Mouse (Mus musculus) lung, postnatal 10 days (tissue): ENCODE results near the gene Adamts18.
A peak's percentile ranks its signal among the peaks of the same experiment; 100 is the strongest.

ENCODE experiments used
- DNase-seq: peaks from one replicate; pipeline ENCODE4 v3.0.0; 2021

The Adamts18 gene

GRCm38 (mm10) chr8:113752349-113752748 is 96.2 kb downstream of the Adamts18 start:
- no peak for DNase-seq

GRCm38 (mm10) chr8:113735496-113736060 is 113.0 kb downstream of the Adamts18 start:
- DNase-seq: peak; percentile 55

GRCm38 (mm10) chr8:113725331-113725730 is 123.2 kb downstream of the Adamts18 start:
- no peak for DNase-seq

- no peak for DNase-seq
Observed at GRCm38 (mm10) chr8:113723873-113724538, 124.5 kb downstream of the Adamts18 start.

GRCm38 (mm10) chr8:113721459-113721858 is 127.1 kb downstream of the Adamts18 start:
- no peak for DNase-seq

- DNase-seq: no peak
Observed at GRCm38 (mm10) chr8:113704968-113705367, 143.6 kb downstream of the Adamts18 start.

GRCm38 (mm10) chr8:113691622-113692343 is 156.8 kb downstream of the Adamts18 start:
- DNase-seq: no peak

- no peak for DNase-seq
Observed at GRCm38 (mm10) chr8:113688543-113688915, 160.0 kb downstream of the Adamts18 start.

GRCm38 (mm10) chr8:113687889-113688542 is 160.5 kb downstream of the Adamts18 start:
- peak; percentile 25 for DNase-seq

- no peak for DNase-seq
Observed at GRCm38 (mm10) chr8:113679361-113679760, 169.2 kb downstream of the Adamts18 start.

- no peak for DNase-seq
Observed at GRCm38 (mm10) chr8:113676811-113677210, 171.7 kb downstream of the Adamts18 start.

GRCm38 (mm10) chr8:113675281-113675680 is 173.3 kb downstream of the Adamts18 start:
- DNase-seq: no peak

- no peak for DNase-seq
Observed at GRCm38 (mm10) chr8:113674611-113675010, 173.9 kb downstream of the Adamts18 start.

GRCm38 (mm10) chr8:113673300-113673699 is 175.2 kb downstream of the Adamts18 start:
- DNase-seq: no peak

- no peak for DNase-seq
Observed at GRCm38 (mm10) chr8:113672599-113673255, 175.8 kb downstream of the Adamts18 start.

- no peak for DNase-seq
Observed at GRCm38 (mm10) chr8:113669924-113670323, 178.6 kb downstream of the Adamts18 start.

- no peak for DNase-seq
Observed at GRCm38 (mm10) chr8:113666714-113667432, 181.7 kb downstream of the Adamts18 start.

- DNase-seq: no peak
Observed at GRCm38 (mm10) chr8:113665951-113666350, 182.6 kb downstream of the Adamts18 start.

GRCm38 (mm10) chr8:113665036-113665435 is 183.5 kb downstream of the Adamts18 start:
- DNase-seq: no peak

GRCm38 (mm10) chr8:113664544-113664943 is 184.0 kb downstream of the Adamts18 start:
- peak; percentile 92 for DNase-seq

GRCm38 (mm10) chr8:113660128-113660527 is 188.4 kb downstream of the Adamts18 start:
- DNase-seq: no peak

- DNase-seq: no peak
Observed at GRCm38 (mm10) chr8:113656681-113657298, 191.7 kb downstream of the Adamts18 start.
